Mouse (Mus musculus): ENCODE data around the gene Plekhg1.

GRCm38 (mm10) chr10:3870828-3871227 is 130.7 kb downstream of the Plekhg1 start:
- no peak for TF ChIP-seq POLR2A (IDR thresholded peaks at IDR 0.05; ENCODE audit: insufficient read depth, low read depth, low read length)
- TF ChIP-seq CTCF (IDR thresholded peaks at IDR 0.05), result no peak
